Mouse (Mus musculus): ENCODE results near the gene Abca1. TPM values are rescaled to one million over a fixed set of nuclear protein-coding genes. Genes with fewer than 3 reads are reported as not detected.

The Abca1 gene
- polyA plus RNA-seq, 1 experiment = 0.72 TPM

DNA sequence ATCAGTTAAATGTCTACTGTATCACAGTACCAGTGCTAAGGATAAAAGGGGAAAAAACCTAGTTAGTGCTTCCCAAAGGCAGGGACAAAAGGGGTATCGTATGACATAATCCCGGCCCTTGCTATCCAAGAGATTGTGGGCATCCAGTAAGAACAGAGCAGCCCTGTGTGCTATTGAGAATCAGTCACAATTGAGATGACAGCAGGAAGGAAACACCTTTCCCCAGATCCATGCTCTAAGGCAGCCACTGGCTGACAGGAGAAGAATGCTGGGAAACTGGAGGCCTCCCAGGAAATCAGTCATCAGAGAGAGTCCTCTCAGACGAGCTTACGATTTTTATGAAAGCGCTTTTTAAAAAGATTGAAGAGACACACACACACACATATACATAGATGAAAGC is 42.6 kb downstream of the Abca1 start:
- TF ChIP-seq GATA1 (IDR thresholded peaks at IDR 0.05; ENCODE audit: low read length) = no peak

DNA sequence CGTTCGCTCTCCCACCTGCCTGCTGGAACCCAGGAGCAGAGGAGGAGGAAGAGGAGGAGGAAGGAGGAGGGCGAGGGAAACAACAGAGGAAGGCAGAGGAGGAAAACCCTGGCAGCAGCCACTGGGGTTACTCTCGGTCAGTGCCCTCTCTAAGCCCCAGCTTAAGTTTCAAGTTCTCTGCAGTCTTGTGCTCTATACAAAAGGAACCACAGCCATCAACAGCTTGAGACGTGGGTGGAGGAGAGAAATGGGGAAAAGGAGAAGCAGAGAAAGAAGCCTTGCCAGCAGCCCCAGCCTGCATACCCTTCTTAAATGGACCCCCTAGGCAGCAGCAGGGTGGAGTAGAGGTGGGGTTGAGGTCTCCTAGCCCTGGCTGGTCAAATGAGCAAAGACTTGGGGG is 43.8 kb downstream of the Abca1 start:
- TF ChIP-seq GATA1 (IDR thresholded peaks at IDR 0.05; ENCODE audit: low read length) = no peak

DNA sequence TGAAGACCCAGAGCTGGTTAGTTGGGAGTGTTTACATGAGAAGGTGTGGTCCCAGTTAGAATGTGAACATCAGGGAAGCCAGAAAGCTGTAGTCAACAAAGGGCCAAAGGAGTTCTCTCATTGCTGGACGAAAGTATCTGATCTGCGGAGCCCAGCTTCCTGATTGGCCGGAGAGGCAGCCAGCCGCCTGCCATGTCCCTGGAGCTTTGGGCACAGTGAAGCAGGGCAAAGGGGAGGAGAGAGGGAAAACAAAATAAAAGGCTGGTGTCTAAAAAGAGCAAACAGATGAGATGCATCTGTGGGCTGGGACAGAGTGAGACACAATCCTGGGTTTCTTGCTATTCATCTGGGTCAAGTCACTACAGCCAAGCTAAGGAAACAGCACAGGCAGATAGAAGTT is 44.3 kb downstream of the Abca1 start:
- no peak for TF ChIP-seq GATA1 (IDR thresholded peaks at IDR 0.05; ENCODE audit: low read length)

DNA sequence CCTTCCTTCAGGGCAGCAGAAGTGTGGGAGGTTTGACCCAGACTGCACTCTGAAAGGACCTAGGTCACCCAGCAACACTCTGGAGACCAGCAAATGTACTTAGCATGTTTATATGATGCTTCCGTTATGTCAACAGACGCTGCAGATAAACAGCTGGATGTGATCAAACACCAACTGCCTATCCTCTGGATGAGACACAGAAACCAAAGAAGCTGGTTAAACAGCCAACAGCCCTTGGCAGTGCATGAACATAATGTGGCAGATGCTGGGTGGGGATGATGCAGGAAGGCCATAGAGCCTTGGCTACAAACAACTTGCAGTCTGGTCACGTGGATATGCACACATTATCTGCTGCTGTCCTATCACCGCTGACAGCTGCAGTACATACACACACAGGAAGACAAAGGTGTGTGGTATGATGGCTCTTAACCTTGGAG is 47.8 kb downstream of the Abca1 start:
- no peak for TF ChIP-seq GATA1 (IDR thresholded peaks at IDR 0.05; ENCODE audit: low read length)

DNA sequence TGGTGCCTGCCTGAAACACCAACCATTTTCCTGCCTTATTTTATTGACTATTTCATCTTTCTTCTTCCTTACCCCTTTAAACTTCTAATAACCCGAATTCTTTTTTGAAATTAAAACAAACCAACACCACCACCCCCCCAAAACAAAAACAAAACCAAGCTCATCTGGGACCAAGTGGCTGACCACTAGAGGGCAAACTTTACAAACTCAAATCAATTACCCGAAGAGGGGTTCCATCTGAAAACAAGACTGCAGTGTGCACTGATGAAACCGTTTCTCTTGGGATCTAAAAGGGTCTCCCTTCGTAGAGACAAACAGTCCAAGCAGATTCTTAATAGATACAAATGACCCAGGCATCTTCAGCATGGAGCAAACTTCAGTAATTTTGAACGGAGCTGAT is 49.3 kb downstream of the Abca1 start:
- no peak for TF ChIP-seq GATA1 (IDR thresholded peaks at IDR 0.05; ENCODE audit: low read length)

DNA sequence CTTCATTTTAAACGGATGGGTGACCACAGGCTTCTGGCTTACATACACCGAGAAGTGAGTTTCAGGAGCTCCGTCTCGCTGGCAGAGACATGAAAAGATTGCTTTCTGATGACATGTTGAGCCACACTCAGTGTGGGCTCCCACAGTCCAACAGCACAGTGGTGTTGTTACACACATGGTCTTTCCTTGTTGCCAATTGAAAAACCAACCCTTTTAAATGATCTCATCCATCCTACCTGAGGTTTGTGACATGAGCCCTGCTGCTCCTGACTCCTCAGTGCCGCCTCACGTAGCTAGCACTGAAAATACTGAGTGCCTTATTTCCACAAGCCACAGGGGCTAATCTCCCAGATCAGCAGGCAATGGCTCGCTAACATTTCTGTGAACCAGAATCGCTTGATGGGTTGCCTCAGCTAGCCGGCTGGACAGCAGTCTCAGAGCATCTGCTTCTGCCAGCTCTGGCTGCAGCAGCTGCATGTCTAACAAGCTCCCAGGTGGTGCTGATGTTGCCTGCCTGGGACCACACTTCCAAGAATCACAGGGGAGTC is 50.2 kb downstream of the Abca1 start:
- no peak for TF ChIP-seq GATA1 (IDR thresholded peaks at IDR 0.05; ENCODE audit: low read length)

DNA sequence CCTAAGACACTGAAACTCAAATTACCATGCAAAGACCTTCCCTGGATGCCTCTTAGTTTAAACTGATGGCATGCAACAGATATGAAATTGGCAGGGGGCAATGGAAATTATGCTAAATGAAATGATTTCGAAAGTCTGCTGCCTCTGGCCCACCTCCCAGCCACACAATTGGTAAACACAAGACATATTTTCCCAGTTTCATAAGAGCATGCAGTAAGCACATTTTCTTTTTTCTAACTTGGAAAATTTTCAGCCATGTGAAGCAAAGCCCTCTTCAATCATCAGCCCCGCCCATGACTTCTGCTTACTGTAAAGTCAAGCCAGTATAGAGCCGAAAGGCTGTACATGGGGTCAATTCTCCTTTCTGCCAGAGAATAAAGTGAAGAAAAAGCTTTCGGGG is 51.5 kb downstream of the Abca1 start:
- TF ChIP-seq GATA1 (IDR thresholded peaks at IDR 0.05; ENCODE audit: low read length) = no peak

DNA sequence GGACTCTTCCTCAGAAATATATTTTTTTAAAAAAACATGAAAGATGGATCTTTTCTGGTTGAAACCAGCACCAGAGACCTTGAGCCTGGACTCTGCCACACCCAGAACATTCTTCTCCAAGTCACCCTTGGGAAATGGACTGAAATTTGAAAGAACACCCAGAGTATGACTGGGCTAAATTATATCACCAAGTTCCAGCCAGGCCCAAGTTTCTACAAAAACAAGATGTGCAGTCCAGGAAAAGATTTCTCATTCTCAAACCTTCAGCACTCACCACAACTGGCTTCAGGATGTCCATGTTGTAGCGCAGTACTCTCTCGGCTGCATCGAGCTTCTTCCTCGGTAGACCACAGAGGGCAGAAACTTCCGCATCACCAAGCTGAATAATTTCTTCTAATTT is 53.0 kb downstream of the Abca1 start:
- no peak for TF ChIP-seq GATA1 (IDR thresholded peaks at IDR 0.05; ENCODE audit: low read length)

DNA sequence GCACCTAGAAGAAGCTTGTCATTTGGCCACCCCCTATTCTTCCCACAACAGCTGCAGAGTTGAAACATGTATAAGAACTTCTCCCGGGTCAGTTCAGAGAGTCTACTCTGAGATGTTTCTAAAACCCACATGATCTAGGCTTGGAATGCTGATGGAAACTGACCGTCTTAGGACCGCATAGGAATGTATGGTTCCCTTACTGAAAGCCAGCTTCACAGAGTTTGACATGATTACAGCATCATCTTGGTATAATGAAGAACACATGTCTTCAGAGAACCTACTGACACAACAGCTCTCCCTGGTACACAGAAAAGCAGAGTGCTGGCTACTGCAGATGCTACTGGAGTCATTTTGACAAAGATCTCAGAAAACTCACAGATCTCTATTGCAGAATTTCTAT is 53.6 kb downstream of the Abca1 start:
- no peak for TF ChIP-seq GATA1 (IDR thresholded peaks at IDR 0.05; ENCODE audit: low read length)

DNA sequence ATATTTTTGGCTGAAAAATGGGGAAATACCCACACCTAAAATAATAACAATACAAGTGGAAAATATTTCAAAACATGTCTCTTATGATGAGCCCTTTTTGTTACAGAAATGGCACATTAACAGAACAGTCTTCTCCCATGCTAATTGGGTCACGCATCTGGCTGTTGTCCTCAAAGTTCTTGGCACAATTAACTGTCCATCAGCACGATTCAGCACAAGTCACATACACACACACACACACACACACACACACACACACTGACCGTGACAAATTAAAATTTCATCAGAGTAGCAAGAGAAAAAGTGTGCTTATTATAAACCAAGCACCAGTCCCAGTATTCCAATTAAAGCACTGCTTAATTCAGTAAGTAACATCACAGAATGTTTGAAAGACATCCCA is 55.1 kb downstream of the Abca1 start:
- no peak for TF ChIP-seq GATA1 (IDR thresholded peaks at IDR 0.05; ENCODE audit: low read length)

DNA sequence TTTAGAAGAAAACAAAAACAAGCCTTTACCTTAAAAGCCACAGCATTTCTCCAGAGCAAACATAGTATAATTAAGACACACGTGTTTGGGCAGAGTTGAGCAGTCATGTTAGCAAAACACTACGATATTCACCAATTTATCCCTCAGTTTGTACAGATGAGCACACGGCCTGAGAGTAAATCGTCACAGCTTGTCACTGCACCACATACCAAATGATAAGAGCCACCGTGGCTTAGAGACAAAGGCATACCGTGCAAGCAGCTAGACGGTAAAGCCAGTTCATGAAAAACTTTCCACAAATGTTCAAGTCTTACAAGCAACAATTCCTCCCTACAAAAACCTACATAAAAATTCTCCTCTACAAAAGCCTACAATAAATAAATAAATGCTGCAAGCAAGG is 57.2 kb downstream of the Abca1 start:
- no peak for TF ChIP-seq GATA1 (IDR thresholded peaks at IDR 0.05; ENCODE audit: low read length)

DNA sequence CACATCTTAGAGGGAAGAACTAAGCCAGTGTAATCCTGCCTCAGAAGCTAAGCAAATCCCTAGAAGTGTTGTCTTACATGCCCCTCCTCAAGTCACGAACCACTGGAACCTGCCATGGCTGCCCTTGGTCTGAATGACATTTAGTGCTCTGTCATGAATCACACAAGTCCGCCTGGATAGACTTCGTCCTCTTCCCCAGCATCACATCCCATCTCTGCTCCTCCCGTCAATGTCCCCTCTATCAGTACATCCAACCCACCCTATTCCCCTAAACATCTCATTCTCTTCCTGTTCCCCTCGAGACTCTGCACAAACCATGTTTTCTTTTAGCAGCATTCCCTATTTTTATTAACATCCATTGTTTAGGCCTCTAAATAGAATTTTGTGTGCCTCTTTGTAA is 58.4 kb downstream of the Abca1 start:
- TF ChIP-seq GATA1 (IDR thresholded peaks at IDR 0.05; ENCODE audit: low read length) = no peak

DNA sequence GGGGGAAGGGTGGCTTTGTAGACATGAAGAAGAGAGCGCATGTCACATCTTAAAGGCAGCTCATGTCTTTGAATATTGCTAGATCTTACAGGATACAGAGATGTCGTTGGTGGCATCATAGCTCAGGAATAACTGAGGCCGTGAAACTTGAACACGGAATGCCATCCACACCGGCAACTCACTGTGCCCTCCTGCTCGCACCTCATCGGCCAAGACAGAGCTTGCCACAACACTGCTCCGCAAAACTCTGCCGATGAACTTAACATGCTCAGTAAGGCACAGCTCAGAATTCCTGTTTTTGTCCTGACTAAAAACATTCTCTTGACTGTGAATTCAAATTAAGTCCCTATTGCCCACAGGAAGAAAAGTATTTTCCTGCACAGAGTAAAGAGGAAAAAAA is 59.2 kb downstream of the Abca1 start:
- TF ChIP-seq GATA1 (IDR thresholded peaks at IDR 0.05; ENCODE audit: low read length) = no peak

DNA sequence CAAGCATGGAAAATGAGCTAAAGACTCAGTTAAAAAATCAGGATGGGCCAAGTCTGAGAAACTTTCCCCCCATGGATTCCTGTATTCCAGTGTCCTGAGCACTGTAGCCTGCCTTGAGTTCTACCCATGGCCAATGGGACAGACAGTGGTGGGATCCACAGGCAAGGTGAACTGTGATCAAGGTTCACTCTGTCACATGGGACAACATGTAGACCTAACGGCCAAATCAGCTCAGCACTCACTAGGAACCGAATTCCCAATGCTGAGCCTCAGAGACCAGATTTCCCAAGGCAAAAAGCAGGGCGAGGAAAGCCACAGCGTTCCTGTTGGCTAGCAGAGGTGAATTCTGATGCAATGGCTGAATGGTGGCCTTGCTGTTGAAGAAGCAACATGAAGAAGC is 64.8 kb downstream of the Abca1 start:
- no peak for TF ChIP-seq GATA1 (IDR thresholded peaks at IDR 0.05; ENCODE audit: low read length)

DNA sequence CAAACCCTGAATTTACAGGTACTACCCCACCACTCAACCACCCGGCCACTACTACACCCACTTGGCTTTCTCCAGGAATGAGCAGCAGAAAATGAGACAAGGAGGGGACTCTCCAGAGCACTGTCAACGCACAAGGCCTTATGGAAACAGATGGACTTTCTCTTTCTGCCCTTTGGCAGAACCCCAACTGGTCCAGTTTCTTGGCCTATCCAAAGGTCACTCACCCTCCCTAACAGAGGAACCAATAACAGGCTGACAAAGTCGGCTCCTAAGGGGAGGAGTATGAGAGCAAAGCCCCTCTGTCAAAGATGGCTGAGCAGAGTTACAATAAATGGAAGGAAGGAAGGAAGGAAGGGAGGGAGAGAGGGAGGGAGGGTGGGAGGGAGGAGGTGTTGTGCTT is 65.4 kb downstream of the Abca1 start:
- no peak for TF ChIP-seq GATA1 (IDR thresholded peaks at IDR 0.05; ENCODE audit: low read length)

DNA sequence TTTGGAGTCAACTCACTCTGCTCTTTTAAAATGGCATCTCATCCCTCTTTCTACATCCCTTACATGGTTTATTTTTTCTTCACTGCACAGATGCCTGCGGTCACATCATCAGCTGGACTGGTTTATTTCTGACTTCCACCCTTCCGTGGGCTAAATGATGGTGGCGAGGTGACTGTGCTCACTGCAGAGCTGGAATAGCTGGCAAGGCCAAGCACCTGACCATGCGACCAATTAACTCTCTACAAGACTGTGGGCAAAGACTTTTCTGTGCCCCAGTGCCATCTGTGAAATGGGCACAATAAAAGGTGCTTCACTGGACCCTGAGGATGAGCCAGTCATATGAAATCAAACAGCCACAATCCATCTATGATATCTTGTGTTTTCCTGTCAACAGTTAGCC is 66.1 kb downstream of the Abca1 start:
- no peak for TF ChIP-seq GATA1 (IDR thresholded peaks at IDR 0.05; ENCODE audit: low read length)

DNA sequence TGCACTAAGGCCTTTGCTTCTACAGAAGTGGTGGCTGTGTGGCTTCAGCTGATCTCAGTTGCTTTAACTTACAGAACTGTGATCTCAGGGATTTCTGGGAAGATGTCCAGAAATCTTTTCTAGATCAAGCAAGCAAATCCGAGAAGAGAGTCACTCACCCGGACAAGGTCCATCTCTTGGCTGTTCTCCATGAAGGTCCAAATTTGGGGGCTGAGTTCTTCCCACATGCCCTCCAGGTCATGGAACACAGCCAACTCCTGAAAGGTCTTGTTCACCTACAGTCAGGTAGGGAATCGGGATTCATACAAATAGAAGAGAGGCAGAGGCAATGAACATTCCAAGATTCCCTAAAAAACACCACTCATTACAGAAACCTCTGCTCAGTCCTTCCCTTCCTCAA is 70.1 kb downstream of the Abca1 start:
- TF ChIP-seq GATA1 (IDR thresholded peaks at IDR 0.05; ENCODE audit: low read length) = no peak

DNA sequence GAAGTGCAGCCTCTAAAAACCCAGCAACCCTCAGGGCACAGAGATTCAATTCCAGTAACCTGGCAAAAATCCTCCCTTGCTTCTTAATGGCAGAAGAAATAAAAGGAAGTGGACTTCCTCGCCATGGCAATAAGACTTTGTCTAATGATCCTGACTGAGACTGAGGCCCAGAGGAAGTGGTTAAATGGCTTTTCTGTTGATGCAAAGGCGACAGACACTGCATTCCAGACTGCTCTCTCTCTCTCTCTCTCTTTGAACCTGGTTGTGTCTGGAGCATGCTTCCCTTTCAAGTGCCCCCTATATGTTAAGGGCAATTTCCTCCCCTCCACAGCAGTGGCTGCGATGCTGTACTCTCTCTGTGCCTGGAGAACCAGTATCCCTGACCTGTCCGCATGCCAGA is 70.7 kb downstream of the Abca1 start:
- TF ChIP-seq GATA1 (IDR thresholded peaks at IDR 0.05; ENCODE audit: low read length) = no peak
